Mouse (Mus musculus) intestine, embryonic 15.5 days (tissue): ENCODE data around the gene Polr3g. TPM values are rescaled to one million over a fixed set of nuclear protein-coding genes. Genes with fewer than 3 reads are reported as not detected.

Source experiments
- ATAC-seq: fragments of 200-750 bp; cut with Nextera tagmentation; 2 replicates; pipeline ENCODE4 v1.8.0; 2017; ENCODE audit warnings: moderate TSS enrichment, moderate library complexity
- H3K27ac ChIP-seq: fragments of 300-500 bp; sonication (generic); 2 replicates; pipeline ENCODE4 v1.5.1; 2015; ENCODE audit warnings: mild to moderate bottlenecking, inconsistent platforms
- H3K27me3 ChIP-seq: fragments of 300-500 bp; sonication (generic); replicated peaks from 2 replicates; pipeline ENCODE4 v1.6.1; 2015; ENCODE audit warnings: inconsistent platforms
- H3K36me3 ChIP-seq: fragments of 300-500 bp; sonication (generic); 2 replicates; pipeline ENCODE4 v1.6.1; 2015; ENCODE audit warnings: inconsistent platforms
- H3K4me1 ChIP-seq: fragments of 300-500 bp; sonication (generic); replicated peaks from 2 replicates; pipeline ENCODE4 v1.6.1; 2015; ENCODE audit warnings: inconsistent platforms
- H3K4me2 ChIP-seq: fragments of 300-500 bp; sonication (generic); replicated peaks from 2 replicates; pipeline ENCODE4 v1.6.1; 2015; ENCODE audit warnings: mild to moderate bottlenecking, inconsistent platforms
- H3K4me3 ChIP-seq: fragments of 300-500 bp; sonication (generic); replicated peaks from 2 replicates; pipeline ENCODE4 v1.5.1; 2015; ENCODE audit warnings: inconsistent platforms
- H3K9ac ChIP-seq: fragments of 300-500 bp; sonication (generic); 2 replicates; pipeline ENCODE4 v1.6.1; 2015; ENCODE audit warnings: inconsistent platforms
- H3K9me3 ChIP-seq: fragments of 300-500 bp; sonication (generic); 2 replicates; pipeline ENCODE4 v1.6.1; 2016; ENCODE audit warnings: inconsistent platforms
- WGBS: fragments of 180-500 bp; shearing (Covaris S2); methylation state at CpG from one replicate; pipeline ENCODE4 v1.1.7; 2015; 5-methylcytosine and 5-hydroxymethylcytosine counted together
- polyA plus RNA-seq: library from polyadenylated mRNA; unstranded; fragments of >200 nt; fragmentation: Nextera tagmentation; extraction: Ambion mirVana; gene quantifications from 2 replicates; pipeline ENCODE4 v1.2.1, GENCODE M21; 2015

Gene Polr3g
- polyA plus RNA-seq, 1 experiment from 2014 or later: 16.7 TPM

DNA sequence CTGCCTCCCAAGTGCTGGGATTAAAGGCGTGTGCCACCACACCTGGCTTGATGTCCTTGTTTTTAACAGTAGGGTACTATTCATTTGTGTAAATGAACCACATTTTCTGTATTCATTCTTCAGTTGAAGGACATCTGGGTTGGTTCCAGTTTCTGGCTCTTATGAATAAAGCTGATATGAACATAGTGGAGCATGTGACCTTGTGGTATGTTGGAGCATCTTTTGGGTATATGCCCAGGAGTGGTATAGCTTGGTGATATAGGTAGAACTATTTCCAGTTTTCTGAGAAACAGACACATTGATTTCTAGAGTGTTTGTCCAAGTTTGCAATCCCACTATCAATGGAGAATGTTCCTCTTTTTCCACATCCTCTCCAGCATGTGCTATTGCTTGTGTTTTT, 3.1 kb upstream of the Polr3g start:
- no peaks in the 10 kb centered on the region for H3K27me3 ChIP-seq
- H3K36me3 ChIP-seq: no peaks in the 10 kb centered on the region
- no peaks in the 10 kb centered on the region for H3K9me3 ChIP-seq
- no peak overlapping the region for H3K4me3 ChIP-seq
- no peak for ATAC-seq
- H3K9ac ChIP-seq: no peak overlapping the region
- no peak overlapping the region for H3K27ac ChIP-seq
- 0 out of 2 replicates have a peak, but pooled peaks cover 3% of the 10 kb centered on the region for H3K4me1 ChIP-seq
- no peak overlapping the region for H3K4me2 ChIP-seq
- 71% methylated on average over 1 of the region's 1 CpGs for WGBS

DNA sequence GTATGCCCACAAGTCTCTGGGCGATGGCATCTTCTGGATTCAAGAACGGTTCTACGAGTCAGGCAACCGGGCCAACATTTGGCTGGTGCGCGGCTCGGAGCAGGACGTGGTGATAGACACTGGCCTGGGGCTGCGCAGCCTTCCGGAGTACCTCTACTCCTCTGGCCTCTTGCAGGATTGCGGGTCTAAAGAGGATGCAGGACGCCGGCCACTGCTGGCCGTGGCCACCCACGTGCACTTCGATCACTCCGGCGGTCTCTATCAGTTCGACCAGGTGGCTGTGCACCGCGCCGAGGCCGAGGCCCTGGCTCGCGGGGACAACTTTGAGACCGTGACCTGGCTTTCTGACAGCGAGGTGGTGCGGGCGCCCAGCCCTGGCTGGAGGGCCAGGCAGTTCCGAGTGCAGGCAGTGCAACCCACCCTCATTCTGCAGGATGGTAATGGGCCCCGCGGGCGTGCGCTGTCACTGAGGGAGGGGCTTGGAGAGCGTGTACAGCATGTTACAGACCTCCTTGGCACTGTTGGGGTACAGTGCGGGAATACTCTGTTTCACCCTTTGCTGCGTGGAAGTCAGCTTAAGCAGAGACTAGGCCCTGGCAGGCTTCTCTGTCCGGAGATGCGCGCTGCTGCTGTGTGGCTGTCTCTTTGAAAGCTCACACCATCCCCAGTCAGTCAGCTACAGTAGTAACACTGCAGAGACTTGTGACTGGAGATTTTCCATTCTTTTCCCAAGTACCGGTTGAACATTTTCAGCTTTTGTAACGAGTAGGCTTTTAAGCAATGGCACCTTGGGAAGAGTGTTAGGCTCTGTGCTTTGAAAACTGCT, 946 bp upstream of the Polr3g start:
- Histone ChIP-seq H3K4me1 (0 out of 2 replicates have a peak, but pooled peaks cover 3% of the 10 kb centered on the region), H3K9ac (peak overlapping the region; percentile 72), H3K27me3 (no peaks in the 10 kb centered on the region), H3K36me3 (no peaks in the 10 kb centered on the region), H3K9me3 (no peaks in the 10 kb centered on the region), H3K4me2 (peak overlapping the region; percentile 98), H3K27ac (peak overlapping the region; percentile 95), H3K4me3 (peak overlapping the region; percentile 87)
- WGBS: under 1% methylated on average over 42 of the region's 42 CpGs
- ATAC-seq: peak; percentile 52

DNA sequence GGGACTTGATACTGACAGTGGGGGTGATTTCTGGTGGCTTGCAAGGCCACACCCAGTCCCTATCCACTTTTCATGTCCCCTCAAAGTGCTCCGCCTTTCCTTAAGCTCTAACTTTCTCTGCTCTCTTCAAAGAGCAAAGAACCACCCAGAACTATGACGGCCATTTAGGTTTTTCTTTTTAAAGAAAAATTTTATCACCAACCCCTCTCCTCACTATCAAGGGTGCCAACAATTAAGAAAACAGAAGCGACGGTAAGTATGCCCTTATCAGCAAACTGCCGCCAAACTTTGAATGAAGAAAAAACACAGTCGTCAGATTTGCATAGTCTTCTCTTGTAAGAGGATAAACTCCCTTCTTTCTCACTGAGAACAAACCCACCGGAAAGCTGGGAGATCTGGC, 547 bp downstream of the Polr3g start:
- Histone ChIP-seq H3K4me3 (peak overlapping the region; percentile 87), H3K4me2 (peak overlapping the region; percentile 98), H3K27ac (peak overlapping the region; percentile 95; the same call in 1 of the 2 replicates), H3K9me3 (no peaks in the 10 kb centered on the region), H3K27me3 (no peaks in the 10 kb centered on the region), H3K36me3 (no peaks in the 10 kb centered on the region), H3K9ac (peak overlapping the region; percentile 72), H3K4me1 (0 out of 2 replicates have a peak, but pooled peaks cover 3% of the 10 kb centered on the region)
- no peak for ATAC-seq
- 1% methylated on average over 7 of the region's 7 CpGs for WGBS

DNA sequence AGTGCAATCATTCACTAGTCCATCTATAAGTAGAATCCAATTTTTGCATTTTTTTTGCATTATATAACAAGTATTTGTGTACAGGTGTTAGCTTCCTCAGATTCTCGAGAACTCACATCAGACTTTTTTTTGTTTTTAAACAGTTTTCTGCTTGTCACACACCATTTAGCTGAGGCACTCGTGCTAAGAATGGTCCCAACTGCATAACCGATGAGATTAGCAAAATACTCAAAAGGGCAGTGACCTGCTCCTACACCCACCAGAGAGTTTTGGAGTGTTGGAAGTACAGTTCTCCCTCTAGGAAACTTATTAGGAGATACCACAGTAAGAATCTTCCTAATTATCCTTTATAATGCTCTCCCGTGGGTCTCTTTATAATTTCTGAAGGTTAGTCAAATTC, 1.0 kb downstream of the Polr3g start:
- H3K9ac ChIP-seq: no peak overlapping the region
- H3K4me3 ChIP-seq: peak overlapping the region; percentile 87
- no peak overlapping the region for H3K27ac ChIP-seq
- 38% methylated on average over 4 of the region's 4 CpGs for WGBS
- H3K4me1 ChIP-seq: 0 out of 2 replicates have a peak, but pooled peaks cover 3% of the 10 kb centered on the region
- no peaks in the 10 kb centered on the region for H3K36me3 ChIP-seq
- ATAC-seq: no peak
- no peaks in the 10 kb centered on the region for H3K9me3 ChIP-seq
- H3K4me2 ChIP-seq: peak overlapping the region; percentile 98
- H3K27me3 ChIP-seq: no peaks in the 10 kb centered on the region

DNA sequence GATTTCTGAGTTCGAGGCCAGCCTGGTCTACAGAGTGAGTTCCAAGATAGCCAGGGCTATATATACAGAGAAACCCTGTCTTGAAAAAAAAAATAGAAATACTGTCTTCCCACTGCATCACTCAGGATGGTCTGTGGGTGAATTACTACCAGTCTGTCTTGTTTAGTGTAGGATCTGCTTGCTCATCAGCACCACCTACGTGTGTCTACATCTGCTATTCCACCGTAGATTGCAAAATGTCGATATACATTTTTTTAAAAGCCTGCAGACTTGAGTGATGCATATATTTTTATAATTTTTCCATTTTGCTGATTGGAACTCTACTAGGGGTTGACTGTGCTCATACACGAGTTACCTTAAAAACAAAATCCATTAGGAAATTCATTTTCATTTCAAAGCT, 4.5 kb downstream of the Polr3g start:
- Histone ChIP-seq H3K27me3 (no peaks in the 10 kb centered on the region), H3K27ac (no peak overlapping the region), H3K4me1 (no peaks in the 10 kb centered on the region), H3K4me2 (no peak overlapping the region), H3K36me3 (no peaks in the 10 kb centered on the region), H3K4me3 (no peak overlapping the region), H3K9ac (no peak overlapping the region), H3K9me3 (no peaks in the 10 kb centered on the region)
- WGBS: 91% methylated on average over 5 of the region's 5 CpGs
- ATAC-seq: no peak

DNA sequence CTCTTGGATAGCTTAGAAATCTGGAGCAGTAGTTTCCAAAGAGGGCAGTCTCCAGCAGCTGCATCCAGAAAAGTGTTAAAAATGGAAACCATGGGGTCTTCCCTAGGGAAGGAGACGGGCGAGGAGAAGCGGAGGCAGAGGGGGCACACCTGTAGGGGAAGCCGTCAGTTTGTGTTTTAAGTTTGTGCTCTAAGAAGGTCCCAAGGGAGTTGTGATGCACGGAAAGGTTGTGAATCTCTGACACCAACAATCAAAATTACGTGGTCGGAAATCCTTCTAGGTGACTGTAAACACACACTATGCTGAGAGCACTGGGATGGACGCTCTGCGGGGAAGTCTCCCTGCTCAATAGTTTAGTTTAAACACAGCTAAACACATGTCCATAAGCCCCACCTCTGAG, 7.2 kb downstream of the Polr3g start:
- H3K27ac ChIP-seq: no peak overlapping the region
- no peaks in the 10 kb centered on the region for H3K4me1 ChIP-seq
- WGBS: 63% methylated on average over 9 of the region's 9 CpGs
- no peaks in the 10 kb centered on the region for H3K9me3 ChIP-seq
- no peak for ATAC-seq
- no peak overlapping the region for H3K4me2 ChIP-seq
- H3K36me3 ChIP-seq: no peaks in the 10 kb centered on the region
- H3K9ac ChIP-seq: no peak overlapping the region
- no peak overlapping the region for H3K4me3 ChIP-seq
- H3K27me3 ChIP-seq: no peaks in the 10 kb centered on the region

DNA sequence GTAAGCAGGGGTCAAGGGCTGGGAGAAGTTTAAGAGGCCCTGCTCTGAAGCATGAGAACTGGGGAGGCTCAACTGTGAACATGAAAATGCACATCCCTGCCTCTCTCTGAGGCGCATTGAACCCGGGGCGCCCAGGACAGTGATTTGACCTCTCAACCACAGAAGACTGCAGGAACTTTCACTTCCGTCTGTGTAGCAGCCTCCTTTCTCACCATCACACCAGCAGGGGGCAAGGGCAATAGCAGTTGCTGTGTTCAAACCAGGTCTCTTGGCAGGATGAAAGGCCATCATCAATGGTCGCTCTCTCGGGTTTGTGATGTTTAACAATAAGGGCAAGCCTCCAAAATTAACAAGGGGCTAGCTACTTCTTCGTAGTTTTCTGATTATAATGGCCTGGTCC, 7.7 kb downstream of the Polr3g start:
- no peaks in the 10 kb centered on the region; the same call in 1 of the 2 replicates for H3K36me3 ChIP-seq
- no peak overlapping the region for H3K9ac ChIP-seq
- no peak overlapping the region for H3K27ac ChIP-seq
- 78% methylated on average over 7 of the region's 7 CpGs for WGBS
- H3K4me2 ChIP-seq: no peak overlapping the region
- H3K27me3 ChIP-seq: no peaks in the 10 kb centered on the region
- H3K4me1 ChIP-seq: no peaks in the 10 kb centered on the region
- H3K9me3 ChIP-seq: no peaks in the 10 kb centered on the region
- H3K4me3 ChIP-seq: no peak overlapping the region
- no peak for ATAC-seq

DNA sequence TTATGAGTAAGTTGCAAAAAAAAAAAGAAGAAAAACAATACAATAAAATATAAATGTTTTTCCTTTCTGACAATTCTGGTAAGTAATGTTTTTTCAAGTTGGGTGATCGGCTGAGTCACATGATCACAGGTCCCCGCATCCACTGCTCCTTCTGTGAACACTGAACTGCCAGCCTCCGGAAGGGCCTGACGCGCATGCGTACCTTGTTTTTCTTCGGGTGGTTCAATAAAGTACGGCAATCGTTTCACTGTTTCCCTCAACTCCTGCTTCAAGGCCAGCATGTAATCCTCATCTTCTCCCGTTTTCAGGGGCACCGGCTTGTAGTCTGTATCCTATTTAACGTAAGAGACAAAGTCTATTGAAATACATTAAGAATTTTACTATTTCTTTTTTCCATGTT, 16.4 kb downstream of the Polr3g start:
- Histone ChIP-seq H3K4me2 (no peak overlapping the region), H3K27me3 (no peaks in the 10 kb centered on the region), H3K9me3 (no peaks in the 10 kb centered on the region), H3K9ac (no peak overlapping the region), H3K36me3 (no peaks in the 10 kb centered on the region; the same call in 1 of the 2 replicates), H3K27ac (no peak overlapping the region), H3K4me1 (no peaks in the 10 kb centered on the region), H3K4me3 (no peak overlapping the region)
- no peak for ATAC-seq
- WGBS: 94% methylated on average over 12 of the region's 12 CpGs

DNA sequence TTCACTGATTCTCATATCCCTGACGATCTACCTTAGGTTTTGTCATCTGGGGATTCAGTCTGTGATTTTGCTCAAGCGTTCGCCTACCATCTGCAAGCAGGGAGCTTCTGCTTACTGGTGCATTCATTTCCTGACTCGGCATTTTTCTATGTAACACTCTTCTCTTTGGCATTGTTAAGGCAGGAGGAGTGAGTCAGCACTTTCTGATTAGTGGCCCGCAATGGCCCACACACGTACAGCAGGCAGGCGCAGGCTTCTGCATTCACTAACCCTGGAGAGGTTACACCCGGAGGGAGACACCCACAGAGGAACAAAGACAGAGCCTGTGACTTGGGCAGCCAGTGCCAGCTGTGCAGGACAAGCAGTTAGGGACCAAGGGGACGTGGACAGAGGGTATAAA, 19.2 kb downstream of the Polr3g start:
- no peaks in the 10 kb centered on the region for H3K4me1 ChIP-seq
- no peak overlapping the region for H3K27ac ChIP-seq
- ATAC-seq: no peak; the same call in 1 of the 2 replicates
- 69% methylated on average over 9 of the region's 9 CpGs for WGBS
- H3K27me3 ChIP-seq: no peaks in the 10 kb centered on the region
- H3K4me3 ChIP-seq: no peak overlapping the region
- H3K9me3 ChIP-seq: no peaks in the 10 kb centered on the region
- no peak overlapping the region for H3K4me2 ChIP-seq
- H3K9ac ChIP-seq: no peak overlapping the region
- H3K36me3 ChIP-seq: no peaks in the 10 kb centered on the region

DNA sequence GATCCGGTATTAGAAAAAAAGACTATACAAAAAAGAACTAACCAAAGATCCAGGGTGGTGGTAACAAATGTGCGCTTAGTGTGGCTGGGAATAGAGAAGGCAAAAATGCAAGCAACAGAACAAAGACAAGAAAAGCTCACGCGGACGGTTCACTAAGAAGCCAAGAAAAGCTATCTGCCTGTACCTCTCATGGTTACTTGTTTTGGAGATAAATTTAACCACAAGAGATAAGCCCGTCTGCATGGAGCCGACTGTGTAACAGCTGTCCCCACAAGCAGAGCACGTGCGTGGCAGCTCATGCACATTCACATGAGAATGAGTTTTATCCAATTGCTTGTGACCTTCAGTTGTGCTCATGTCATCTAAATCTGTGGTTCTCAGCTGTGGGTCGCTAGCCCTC, 20.3 kb downstream of the Polr3g start:
- Histone ChIP-seq H3K36me3 (no peaks in the 10 kb centered on the region), H3K27ac (no peak overlapping the region), H3K9ac (no peak overlapping the region), H3K27me3 (no peaks in the 10 kb centered on the region), H3K4me2 (no peak overlapping the region), H3K9me3 (no peaks in the 10 kb centered on the region), H3K4me1 (no peaks in the 10 kb centered on the region), H3K4me3 (no peak overlapping the region)
- 68% methylated on average over 10 of the region's 10 CpGs for WGBS
- no peak for ATAC-seq

DNA sequence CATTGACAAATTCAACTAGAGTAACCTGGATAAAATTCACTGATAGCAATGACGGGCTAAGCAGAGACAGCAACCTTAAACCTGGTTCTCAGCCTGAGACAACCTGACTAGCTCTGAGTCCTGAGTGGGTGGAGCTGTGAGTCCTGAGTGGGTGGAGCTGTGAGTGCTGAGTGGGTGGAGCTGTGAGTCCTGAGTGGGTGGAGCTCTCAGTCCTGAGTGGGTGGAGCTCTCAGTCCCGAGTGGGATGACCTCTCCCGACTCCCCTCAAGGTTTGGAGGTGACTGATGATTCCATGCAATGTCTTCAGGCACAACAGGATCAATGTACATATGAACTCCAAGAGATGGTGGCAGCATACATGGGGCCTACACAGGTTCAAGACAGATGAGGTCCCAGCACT, 21.2 kb downstream of the Polr3g start:
- Histone ChIP-seq H3K4me2 (no peak overlapping the region), H3K9ac (no peak overlapping the region), H3K36me3 (no peaks in the 10 kb centered on the region), H3K4me3 (no peak overlapping the region), H3K9me3 (no peaks in the 10 kb centered on the region), H3K4me1 (no peaks in the 10 kb centered on the region), H3K27me3 (no peaks in the 10 kb centered on the region), H3K27ac (no peak overlapping the region)
- WGBS: 92% methylated on average over 3 of the region's 3 CpGs
- ATAC-seq: no peak

DNA sequence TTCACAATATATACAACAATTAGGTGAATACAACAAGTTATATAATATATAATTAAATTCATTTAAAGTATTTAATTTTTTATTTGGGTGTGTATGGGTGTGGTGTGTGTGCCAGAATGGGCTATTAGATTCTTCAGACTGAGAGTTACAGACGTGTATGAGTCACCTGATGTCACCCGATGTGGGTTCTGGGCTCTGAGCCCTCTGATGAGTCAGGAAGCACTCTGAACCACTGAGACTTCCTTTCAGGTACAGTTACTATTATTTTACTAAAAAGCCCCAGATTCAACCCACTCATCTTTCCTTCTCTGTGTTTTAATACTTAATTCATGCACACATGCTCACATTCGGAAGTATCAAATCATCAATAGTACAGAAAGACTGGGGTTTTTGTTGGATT, 25.9 kb downstream of the Polr3g start:
- H3K36me3 ChIP-seq: no peaks in the 10 kb centered on the region
- H3K9me3 ChIP-seq: no peaks in the 10 kb centered on the region
- H3K4me2 ChIP-seq: no peak overlapping the region
- no peak overlapping the region for H3K4me3 ChIP-seq
- no peaks in the 10 kb centered on the region for H3K4me1 ChIP-seq
- no peak overlapping the region for H3K27ac ChIP-seq
- H3K27me3 ChIP-seq: no peaks in the 10 kb centered on the region
- WGBS: 88% methylated on average over 3 of the region's 3 CpGs
- ATAC-seq: no peak
- no peak overlapping the region for H3K9ac ChIP-seq

DNA sequence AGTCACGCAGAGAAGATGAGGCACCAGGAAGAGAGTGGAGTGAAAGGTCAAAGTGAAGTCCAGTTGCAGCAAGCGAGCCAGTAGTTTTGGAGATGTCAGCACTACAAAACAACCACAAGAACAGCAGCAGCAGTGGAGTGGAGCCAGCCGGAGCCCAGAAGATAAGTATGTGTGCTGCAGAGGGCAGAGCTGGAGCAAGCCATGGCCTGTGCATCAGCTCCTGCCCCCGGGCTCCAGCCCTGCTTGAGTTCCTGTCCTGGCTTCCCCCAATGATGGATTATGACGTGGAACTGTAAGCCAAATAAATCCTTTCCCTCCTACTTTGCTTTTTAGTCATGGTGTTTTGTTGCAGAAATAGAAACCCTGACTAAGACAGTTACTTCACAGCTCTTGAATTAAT, 26.6 kb downstream of the Polr3g start:
- Histone ChIP-seq H3K36me3 (no peaks in the 10 kb centered on the region), H3K9me3 (no peaks in the 10 kb centered on the region), H3K9ac (no peak overlapping the region), H3K27ac (no peak overlapping the region), H3K4me2 (no peak overlapping the region), H3K4me1 (no peaks in the 10 kb centered on the region), H3K4me3 (no peak overlapping the region), H3K27me3 (no peaks in the 10 kb centered on the region)
- 75% methylated on average over 5 of the region's 5 CpGs for WGBS
- ATAC-seq: no peak
